Mouse (Mus musculus) limb, embryonic 13.5 days (tissue): ENCODE measurements around the gene Il12rb2. TPM values are rescaled to one million over a fixed set of nuclear protein-coding genes. Genes with fewer than 3 reads are reported as not detected.

Source experiments
- ATAC-seq: fragments of 200-750 bp; cut with Nextera tagmentation; 2 replicates; pipeline ENCODE4 v1.8.0; 2017; ENCODE audit warnings: low read depth, moderate number of reproducible peaks, moderate TSS enrichment; ENCODE audit not compliant: low FRiP score
- H3K27ac ChIP-seq: fragments of 300-500 bp; sonication (generic); 2 replicates; pipeline ENCODE4 v1.5.1; 2015; ENCODE audit warnings: inconsistent platforms, mild to moderate bottlenecking, moderate library complexity
- H3K27me3 ChIP-seq: fragments of 300-500 bp; sonication (generic); 2 replicates; pipeline ENCODE4 v1.6.1; 2015; ENCODE audit warnings: mild to moderate bottlenecking, inconsistent platforms
- H3K36me3 ChIP-seq: fragments of 300-500 bp; sonication (generic); 2 replicates; pipeline ENCODE4 v1.6.1; 2015; ENCODE audit warnings: inconsistent platforms, mild to moderate bottlenecking, moderate library complexity
- H3K4me1 ChIP-seq: fragments of 300-500 bp; sonication (generic); 2 replicates; pipeline ENCODE4 v1.6.1; 2015; ENCODE audit warnings: inconsistent platforms
- H3K4me2 ChIP-seq: fragments of 300-500 bp; sonication (generic); replicated peaks from 2 replicates; pipeline ENCODE4 v1.6.1; 2015; ENCODE audit warnings: inconsistent platforms, mild to moderate bottlenecking, moderate library complexity
- H3K4me3 ChIP-seq: fragments of 300-500 bp; sonication (generic); 2 replicates; pipeline ENCODE4 v1.5.1; 2015; ENCODE audit warnings: moderate library complexity, mild to moderate bottlenecking, inconsistent platforms
- H3K9ac ChIP-seq: fragments of 300-500 bp; sonication (generic); 2 replicates; pipeline ENCODE4 v1.6.1; 2015; ENCODE audit warnings: mild to moderate bottlenecking, inconsistent platforms
- H3K9me3 ChIP-seq: fragments of 300-500 bp; sonication (generic); 2 replicates; pipeline ENCODE4 v1.6.1; 2016; ENCODE audit warnings: inconsistent platforms
- WGBS: fragments of 180-500 bp; shearing (Covaris S2); methylation state at CpG from one replicate; pipeline ENCODE4 v1.1.7; 2015; 5-methylcytosine and 5-hydroxymethylcytosine counted together
- polyA plus RNA-seq: library from polyadenylated mRNA; unstranded; fragments of >200 nt; fragmentation: Nextera tagmentation; extraction: Ambion mirVana; gene quantifications from 2 replicates; pipeline ENCODE4 v1.2.1, GENCODE M21; 2015

The Il12rb2 gene
- polyA plus RNA-seq, 1 experiment from 2014 or later = 0.15 TPM

GRCm38 (mm10) chr6:67243765-67244420 is 132.1 kb downstream of the Il12rb2 start:
- no peak for ATAC-seq
- H3K36me3 ChIP-seq = no peaks in the 10 kb centered on the region
- no peak overlapping the region for H3K4me2 ChIP-seq
- no peak overlapping the region for H3K4me3 ChIP-seq
- no peak overlapping the region for H3K9ac ChIP-seq
- 92% methylated on average over 7 of the region's 7 CpGs for WGBS
- no peaks in the 10 kb centered on the region for H3K9me3 ChIP-seq
- no peak overlapping the region for H3K27ac ChIP-seq
- no peaks in the 10 kb centered on the region for H3K4me1 ChIP-seq
- no peaks in the 10 kb centered on the region for H3K27me3 ChIP-seq

Other genes starting within 250 kb of the Il12rb2 start
- 391 and 419 TPM in 2 replicates for gene Serbp1, start 138.0 kb downstream of the Il12rb2 start, polyA plus RNA-seq
- not detected in 2 replicates for gene Il23r, start 115.7 kb upstream of the Il12rb2 start, polyA plus RNA-seq
- gene Tacstd2, start 159.6 kb upstream of the Il12rb2 start, polyA plus RNA-seq = 45.5 and 48.4 TPM in 2 replicates